Mouse (Mus musculus): ENCODE results near the gene Thumpd3. TPM values are rescaled to one million over a fixed set of nuclear protein-coding genes. Genes with fewer than 3 reads are reported as not detected.
A peak's percentile ranks its signal among the peaks of the same experiment; 100 is the strongest.

The Thumpd3 gene
- total and polyA plus RNA-seq, 2 experiments from 2014 or later, result 48.7 to 64.7 TPM

GRCm38 (mm10) chr6:113063363-113063762, 17.3 kb downstream of the Thumpd3 start:
- TF ChIP-seq CTCF (IDR thresholded peaks at IDR 0.05; ENCODE audit: low read depth), result no peak
- 88% methylated on average over 10 of the region's 10 CpGs for WGBS
- H3K27me3 ChIP-seq (ENCODE audit: insufficient read depth, low read length), result no peaks in the 10 kb centered on the region
- H3K36me3 ChIP-seq (ENCODE audit: insufficient read depth), result peaks cover 74% of the 10 kb centered on the region
- H3K9ac ChIP-seq, result no peak overlapping the region
- no peak overlapping the region for H3K27ac ChIP-seq (ENCODE audit: low read depth, low read length)
- no peak overlapping the region for H3K4me2 ChIP-seq (ENCODE audit: low read depth)
- no peak for DNase-seq
- H3K9me3 ChIP-seq (ENCODE audit: low read length), result no peaks in the 10 kb centered on the region
- no peak overlapping the region for H3K4me3 ChIP-seq (ENCODE audit: low read depth, low read length)
- no peaks in the 10 kb centered on the region for H3K4me1 ChIP-seq (ENCODE audit: insufficient read depth)
- ATAC-seq, result no peak

GRCm38 (mm10) chr6:113065186-113065585, 19.2 kb downstream of the Thumpd3 start:
- Histone ChIP-seq H3K9me3 (ENCODE audit: low read length) (no peaks in the 10 kb centered on the region), H3K4me2 (ENCODE audit: low read depth) (no peak overlapping the region), H3K27ac (ENCODE audit: low read depth, low read length) (no peak overlapping the region), H3K4me1 (ENCODE audit: insufficient read depth) (no peaks in the 10 kb centered on the region), H3K4me3 (ENCODE audit: low read depth, low read length) (no peak overlapping the region), H3K36me3 (ENCODE audit: insufficient read depth) (peaks cover 65% of the 10 kb centered on the region), H3K9ac (no peak overlapping the region), H3K27me3 (ENCODE audit: insufficient read depth, low read length) (no peaks in the 10 kb centered on the region)
- no peak for DNase-seq
- ATAC-seq, result no peak
- 89% methylated on average over 3 of the region's 3 CpGs for WGBS
- TF ChIP-seq CTCF (IDR thresholded peaks at IDR 0.05; ENCODE audit: low read depth), result no peak

GRCm38 (mm10) chr6:113069154-113069553, 23.1 kb downstream of the Thumpd3 start:
- Histone ChIP-seq H3K9ac (no peak overlapping the region), H3K4me3 (ENCODE audit: low read depth, low read length) (no peak overlapping the region), H3K27ac (ENCODE audit: low read depth, low read length) (no peak overlapping the region), H3K36me3 (ENCODE audit: insufficient read depth) (peaks cover 39% of the 10 kb centered on the region), H3K9me3 (ENCODE audit: low read length) (no peaks in the 10 kb centered on the region), H3K4me1 (ENCODE audit: insufficient read depth) (no peaks in the 10 kb centered on the region), H3K27me3 (ENCODE audit: insufficient read depth, low read length) (no peaks in the 10 kb centered on the region), H3K4me2 (ENCODE audit: low read depth) (no peak overlapping the region)
- ATAC-seq (no peak), DNase-seq (no peak)
- 98% methylated on average over 1 of the region's 1 CpGs for WGBS
- no peak for TF ChIP-seq CTCF (IDR thresholded peaks at IDR 0.05; ENCODE audit: low read depth)

GRCm38 (mm10) chr6:113075261-113075660, 29.2 kb downstream of the Thumpd3 start:
- H3K4me3 ChIP-seq (ENCODE audit: low read depth, low read length), result peak overlapping the region; percentile 64
- peak overlapping the region; percentile 100 for H3K27ac ChIP-seq (ENCODE audit: low read depth, low read length)
- ATAC-seq, result no peak
- H3K4me2 ChIP-seq (ENCODE audit: low read depth), result peak overlapping the region; percentile 84
- TF ChIP-seq CTCF (IDR thresholded peaks at IDR 0.05; ENCODE audit: low read depth), result no peak
- peaks cover 21% of the 10 kb centered on the region for H3K4me1 ChIP-seq (ENCODE audit: insufficient read depth)
- H3K9me3 ChIP-seq (ENCODE audit: low read length), result no peaks in the 10 kb centered on the region
- WGBS, result 16% methylated on average over 3 of the region's 3 CpGs
- H3K27me3 ChIP-seq (ENCODE audit: insufficient read depth, low read length), result no peaks in the 10 kb centered on the region
- H3K9ac ChIP-seq, result peak overlapping the region; percentile 97
- no peaks in the 10 kb centered on the region for H3K36me3 ChIP-seq (ENCODE audit: insufficient read depth)
- DNase-seq, result no peak

- Histone ChIP-seq H3K4me2 (ENCODE audit: low read depth) (peak overlapping the region; percentile 84), H3K36me3 (ENCODE audit: insufficient read depth) (no peaks in the 10 kb centered on the region), H3K4me1 (ENCODE audit: insufficient read depth) (peaks cover 21% of the 10 kb centered on the region), H3K4me3 (ENCODE audit: low read depth, low read length) (peak overlapping the region; percentile 64), H3K9ac (peak overlapping the region; percentile 97), H3K27me3 (ENCODE audit: insufficient read depth, low read length) (no peaks in the 10 kb centered on the region), H3K27ac (ENCODE audit: low read depth, low read length) (peak overlapping the region; percentile 100), H3K9me3 (ENCODE audit: low read length) (no peaks in the 10 kb centered on the region)
- WGBS, result under 1% methylated on average over 49 of the region's 55 CpGs
- peak; percentile 61 for TF ChIP-seq CTCF (IDR thresholded peaks at IDR 0.05; ENCODE audit: low read depth)
- DNase-seq, result no peak
- peak; percentile 80 for ATAC-seq
These were observed 30.1 kb downstream of the Thumpd3 start for GRCm38 (mm10) chr6:113076012-113076685.

- Histone ChIP-seq H3K27ac (ENCODE audit: low read depth, low read length) (peak within 1 kb of the TSS; percentile 100), H3K4me1 (ENCODE audit: insufficient read depth) (peaks cover 21% of the 10 kb centered on the region), H3K36me3 (ENCODE audit: insufficient read depth) (no peaks in the 10 kb centered on the region), H3K27me3 (ENCODE audit: insufficient read depth, low read length) (no peaks in the 10 kb centered on the region), H3K9me3 (ENCODE audit: low read length) (no peaks in the 10 kb centered on the region), H3K9ac (peak within 1 kb of the TSS; percentile 97), H3K4me2 (ENCODE audit: low read depth) (peak within 1 kb of the TSS; percentile 96), H3K4me3 (ENCODE audit: low read depth, low read length) (peak within 1 kb of the TSS; percentile 64)
- ATAC-seq (peak; percentile 92), DNase-seq (peak; percentile 98)
- TF ChIP-seq CTCF (IDR thresholded peaks at IDR 0.05; ENCODE audit: low read depth), result 0 out of 2 replicates have a peak, but pooled peaks have one; percentile 9
- WGBS, result 3% methylated on average over 62 of the region's 91 CpGs
These were observed 30.9 kb downstream of the Thumpd3 start, which contains the start of gene Setd5 for GRCm38 (mm10) chr6:113076686-113077516. Setd5 (plus strand) TSS chr6:113077365.

- Histone ChIP-seq H3K4me2 (ENCODE audit: low read depth) (peak overlapping the region; percentile 96), H3K4me3 (ENCODE audit: low read depth, low read length) (peak overlapping the region; percentile 64), H3K9me3 (ENCODE audit: low read length) (no peaks in the 10 kb centered on the region), H3K9ac (peak overlapping the region; percentile 97), H3K27ac (ENCODE audit: low read depth, low read length) (peak overlapping the region; percentile 100), H3K36me3 (ENCODE audit: insufficient read depth) (no peaks in the 10 kb centered on the region), H3K27me3 (ENCODE audit: insufficient read depth, low read length) (no peaks in the 10 kb centered on the region), H3K4me1 (ENCODE audit: insufficient read depth) (peaks cover 21% of the 10 kb centered on the region)
- DNase-seq (no peak), ATAC-seq (no peak)
- 4% methylated on average over 28 of the region's 28 CpGs for WGBS
- TF ChIP-seq CTCF (IDR thresholded peaks at IDR 0.05; ENCODE audit: low read depth), result no peak
These were observed 31.6 kb downstream of the Thumpd3 start for GRCm38 (mm10) chr6:113077569-113078030.

Data from forebrain, postnatal 0 days (tissue).